Mouse (Mus musculus): ENCODE data around the gene Parva.

DNA sequence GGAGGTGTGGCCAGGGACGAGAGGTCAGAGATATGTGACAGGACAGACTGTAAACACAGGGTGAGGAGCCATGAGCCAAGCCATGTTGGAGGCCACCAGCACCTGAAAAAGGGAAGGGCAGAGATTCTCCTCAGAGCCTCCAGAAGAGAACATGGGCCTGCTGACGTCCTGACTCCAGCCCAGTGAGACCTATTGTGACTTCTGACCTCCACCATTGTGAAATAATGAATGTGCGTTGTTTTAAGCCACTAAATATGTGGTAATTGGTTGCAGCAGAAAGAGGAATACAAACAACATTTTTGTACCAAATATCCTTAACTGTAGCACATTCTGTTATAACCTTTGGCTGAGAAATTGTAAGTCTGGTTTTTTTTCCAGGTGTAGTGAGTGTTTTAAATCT is 39.5 kb downstream of the Parva start:
- TF ChIP-seq CTCF (conservative IDR thresholded peaks at IDR 0.05; ENCODE audit: low read length) (no peak), NANOG (IDR thresholded peaks at IDR 0.05; ENCODE audit: borderline replicate concordance, low read length) (no peak)
